Mouse (Mus musculus) macrophage (primary cell): ENCODE measurements around the gene Card11. TPM values are rescaled to one million over a fixed set of nuclear protein-coding genes. Genes with fewer than 3 reads are reported as not detected.

Experiments
- H3K27ac ChIP-seq: fragments of 350-480 bp; formaldehyde crosslinking; 2 replicates; pipeline ENCODE4 v1.9.0; 2021
- H3K36me3 ChIP-seq: fragments of 350-480 bp; formaldehyde crosslinking; 2 replicates; pipeline ENCODE4 v1.9.0; 2021; ENCODE audit errors: inconsistent target
- H3K4me3 ChIP-seq: fragments of 350-480 bp; formaldehyde crosslinking; 2 replicates; pipeline ENCODE4 v1.9.0; 2021; ENCODE audit errors: inconsistent target
- H3K79me2 ChIP-seq: fragments of 350-480 bp; formaldehyde crosslinking; 2 replicates; pipeline ENCODE4 v1.9.0; 2021; ENCODE audit errors: inconsistent target
- WGBS: methylation state at CpG from one replicate; pipeline ENCODE4 v1.1.7; 2026; ENCODE audit warnings: inconsistent platforms; ENCODE audit not compliant: missing documents; 5-methylcytosine and 5-hydroxymethylcytosine counted together
- polyA plus RNA-seq: library from polyadenylated mRNA; stranded (reverse); fragments of 250-400 nt; gene quantifications from 3 replicates; pipeline ENCODE4 v1.2.4, GENCODE M21; 2018; ENCODE audit warnings: inconsistent platforms

The Card11 gene
- polyA plus RNA-seq, 1 experiment from 2014 or later = 25.4 TPM

DNA sequence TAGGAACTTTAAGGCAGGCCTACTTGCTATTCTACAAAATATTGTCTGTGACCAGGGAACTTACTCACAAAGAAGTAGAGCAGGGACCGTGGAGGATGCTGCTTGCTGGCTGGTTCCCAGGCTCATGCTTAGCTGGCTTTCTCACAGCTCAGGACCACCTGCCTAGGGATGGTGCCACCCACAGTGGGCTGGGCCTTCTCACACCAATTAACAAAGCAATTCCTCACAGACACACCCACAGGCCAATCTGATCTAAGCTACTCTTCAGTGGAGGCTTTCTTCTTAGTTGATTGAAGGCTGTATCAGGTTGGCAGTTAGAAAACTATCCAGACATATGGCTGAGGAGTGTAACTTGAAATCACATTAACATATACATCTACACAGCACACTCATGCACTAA lies 15.7 kb upstream of the Card11 start:
- Histone ChIP-seq H3K4me3 (no peak overlapping the region), H3K79me2 (no peaks in the 10 kb centered on the region), H3K27ac (no peak overlapping the region), H3K36me3 (no peaks in the 10 kb centered on the region)
- WGBS = 92% methylated on average over 1 of the region's 1 CpGs

DNA sequence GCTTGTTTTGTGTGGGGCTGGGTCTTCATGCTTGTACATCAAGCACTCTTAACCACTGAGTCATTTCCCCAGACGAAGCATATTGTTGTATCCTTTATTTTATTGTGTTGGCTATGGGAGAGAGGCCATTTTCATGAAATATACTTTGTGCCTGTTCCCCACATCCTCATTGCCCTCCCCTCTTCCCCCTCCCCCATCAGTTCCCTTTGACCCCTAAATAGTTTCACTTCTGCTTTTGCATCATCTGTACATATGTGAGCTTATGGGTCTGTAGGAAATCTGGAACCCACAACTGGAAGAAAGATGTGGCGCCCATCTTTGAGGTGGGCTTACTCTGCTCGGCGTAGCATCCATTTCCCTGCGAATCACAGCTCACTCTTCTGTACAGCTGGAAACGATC lies 13.8 kb upstream of the Card11 start:
- Histone ChIP-seq H3K4me3 (no peak overlapping the region), H3K36me3 (no peaks in the 10 kb centered on the region), H3K79me2 (no peaks in the 10 kb centered on the region), H3K27ac (peak overlapping the region; percentile 80)
- WGBS = 46% methylated on average over 6 of the region's 6 CpGs

DNA sequence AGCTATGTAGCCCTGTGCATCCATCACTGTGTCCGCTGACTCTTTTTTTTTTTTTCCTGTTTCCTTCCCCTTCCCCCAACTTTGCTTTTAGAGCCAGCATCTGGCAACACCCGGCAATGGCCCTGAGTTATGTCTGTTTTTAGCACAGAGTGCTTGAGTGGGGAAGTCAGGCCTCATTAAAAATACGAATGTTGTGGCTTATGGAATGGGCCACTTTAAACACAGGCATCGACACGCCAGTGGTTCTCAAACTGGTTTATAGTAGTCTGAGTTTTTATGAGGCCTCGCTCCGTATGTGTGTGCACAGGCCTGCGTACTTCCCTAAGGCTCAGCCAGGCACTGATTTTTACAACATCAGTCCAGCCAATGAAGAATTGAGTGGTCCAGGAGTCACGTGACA lies 13.1 kb upstream of the Card11 start:
- Histone ChIP-seq H3K79me2 (no peaks in the 10 kb centered on the region), H3K36me3 (no peaks in the 10 kb centered on the region), H3K4me3 (no peak overlapping the region), H3K27ac (peak overlapping the region; percentile 80)
- 49% methylated on average over 9 of the region's 9 CpGs for WGBS

DNA sequence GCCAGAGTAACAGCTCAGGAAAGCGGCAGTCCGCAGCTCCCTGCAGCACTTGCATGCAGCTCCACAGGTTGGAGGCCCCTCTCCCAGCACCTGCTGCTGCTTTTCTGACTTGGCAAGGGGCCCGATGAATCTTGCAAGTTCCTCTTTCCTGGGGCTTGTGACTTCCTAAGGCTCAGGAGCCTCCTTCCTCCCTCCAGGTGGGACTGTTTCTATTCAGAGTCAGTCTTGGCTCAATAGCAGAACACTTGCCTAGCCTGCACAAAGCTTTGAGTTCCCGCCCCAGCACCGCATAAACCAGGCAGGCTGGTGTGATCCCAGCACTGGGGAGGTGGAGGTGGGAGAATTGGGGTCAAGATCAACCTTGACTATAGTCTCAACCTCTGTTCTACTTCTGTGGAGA lies 5.1 kb upstream of the Card11 start:
- H3K79me2 ChIP-seq = no peaks in the 10 kb centered on the region
- H3K36me3 ChIP-seq = no peaks in the 10 kb centered on the region
- no peak overlapping the region for H3K4me3 ChIP-seq
- H3K27ac ChIP-seq = peak overlapping the region; percentile 79
- 46% methylated on average over 5 of the region's 5 CpGs for WGBS

DNA sequence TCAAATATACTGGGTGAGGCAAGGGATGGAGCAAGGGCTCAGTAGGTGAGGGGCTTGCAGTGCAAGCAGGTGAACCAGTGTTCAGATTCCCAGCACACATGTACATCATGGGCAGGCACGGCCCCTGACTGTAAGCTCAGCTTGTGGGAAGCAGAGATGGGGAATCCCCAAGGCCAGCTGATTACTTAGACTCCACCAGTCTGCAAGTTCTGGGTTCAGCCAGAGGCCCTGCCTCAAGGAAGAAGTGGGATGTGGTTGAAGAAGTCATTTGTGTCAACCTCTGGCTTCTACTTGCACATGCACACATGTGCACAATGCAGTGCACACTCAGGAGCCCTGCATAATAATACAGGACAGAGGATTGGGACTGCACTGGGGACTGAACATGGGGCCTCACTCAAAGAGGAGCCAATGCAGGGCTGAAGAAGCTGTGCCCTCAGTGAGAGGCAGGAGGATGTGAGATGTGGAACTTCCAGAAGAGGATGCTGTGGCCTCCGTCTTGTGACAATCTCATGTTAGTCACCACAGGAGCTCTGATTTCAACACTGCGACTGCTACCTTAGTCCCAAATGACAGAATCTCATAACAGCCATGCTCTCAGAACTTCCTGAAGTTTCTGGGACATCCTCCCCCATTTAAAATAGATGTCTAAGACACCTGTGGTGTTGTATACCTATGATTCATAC lies 3.8 kb upstream of the Card11 start:
- Histone ChIP-seq H3K4me3 (no peak overlapping the region), H3K36me3 (no peaks in the 10 kb centered on the region), H3K27ac (peak overlapping the region; percentile 79), H3K79me2 (peaks cover 5% of the 10 kb centered on the region; the same call in 1 of the 2 replicates)
- 8% methylated on average over 3 of the region's 3 CpGs for WGBS

DNA sequence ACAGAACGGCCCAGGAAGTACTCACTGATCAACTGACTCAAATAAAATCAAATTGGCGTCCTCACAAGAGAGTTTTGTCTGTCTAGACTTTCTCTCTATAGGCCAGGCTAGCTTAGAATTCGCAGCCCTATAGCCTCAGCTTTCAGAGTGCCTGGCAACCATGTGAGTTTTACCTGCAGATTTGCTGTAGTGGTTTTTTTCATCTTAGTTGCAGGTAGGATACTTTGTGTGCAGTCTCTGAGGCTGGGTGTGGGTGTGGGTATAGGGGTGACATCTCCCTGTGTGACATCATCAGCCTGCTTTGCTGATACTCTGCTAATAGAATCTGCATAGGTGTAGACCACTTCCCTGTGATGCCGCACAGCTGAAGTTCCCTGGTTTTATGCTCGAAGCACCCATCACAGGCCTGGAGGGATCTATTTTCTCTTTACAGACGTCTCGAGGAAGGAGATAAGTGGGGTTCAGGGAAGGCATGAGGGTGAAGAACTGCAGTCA lies 1.2 kb downstream of the Card11 start:
- 96% methylated on average over 7 of the region's 7 CpGs for WGBS
- H3K36me3 ChIP-seq = no peaks in the 10 kb centered on the region
- peak overlapping the region; percentile 32; the same call in 1 of the 2 replicates for H3K27ac ChIP-seq
- peaks cover 23% of the 10 kb centered on the region; the same call in 1 of the 2 replicates for H3K79me2 ChIP-seq
- H3K4me3 ChIP-seq = no peak overlapping the region

DNA sequence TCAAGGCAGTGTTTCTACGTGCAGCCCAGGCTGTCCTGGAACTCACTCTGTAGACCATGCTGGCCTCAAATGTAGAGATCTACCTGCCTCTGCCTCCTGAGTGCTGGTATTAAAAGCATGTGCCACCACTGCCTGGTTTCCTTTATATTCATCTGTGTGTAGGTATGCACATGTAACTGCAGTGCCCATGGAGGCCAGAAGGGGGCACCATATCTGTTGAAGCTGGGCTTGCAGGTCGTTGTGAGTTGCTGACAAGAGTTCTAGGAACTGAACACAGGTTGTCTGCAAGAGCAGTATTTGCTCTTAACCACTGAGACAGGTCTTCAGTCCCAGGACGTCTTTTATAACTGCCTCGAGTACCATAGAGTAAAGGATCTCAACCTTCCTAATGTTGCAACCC lies 2.6 kb downstream of the Card11 start:
- Histone ChIP-seq H3K27ac (no peak overlapping the region), H3K79me2 (peaks cover 23% of the 10 kb centered on the region; the same call in 1 of the 2 replicates), H3K36me3 (no peaks in the 10 kb centered on the region), H3K4me3 (no peak overlapping the region)
- 82% methylated on average over 4 of the region's 4 CpGs for WGBS

DNA sequence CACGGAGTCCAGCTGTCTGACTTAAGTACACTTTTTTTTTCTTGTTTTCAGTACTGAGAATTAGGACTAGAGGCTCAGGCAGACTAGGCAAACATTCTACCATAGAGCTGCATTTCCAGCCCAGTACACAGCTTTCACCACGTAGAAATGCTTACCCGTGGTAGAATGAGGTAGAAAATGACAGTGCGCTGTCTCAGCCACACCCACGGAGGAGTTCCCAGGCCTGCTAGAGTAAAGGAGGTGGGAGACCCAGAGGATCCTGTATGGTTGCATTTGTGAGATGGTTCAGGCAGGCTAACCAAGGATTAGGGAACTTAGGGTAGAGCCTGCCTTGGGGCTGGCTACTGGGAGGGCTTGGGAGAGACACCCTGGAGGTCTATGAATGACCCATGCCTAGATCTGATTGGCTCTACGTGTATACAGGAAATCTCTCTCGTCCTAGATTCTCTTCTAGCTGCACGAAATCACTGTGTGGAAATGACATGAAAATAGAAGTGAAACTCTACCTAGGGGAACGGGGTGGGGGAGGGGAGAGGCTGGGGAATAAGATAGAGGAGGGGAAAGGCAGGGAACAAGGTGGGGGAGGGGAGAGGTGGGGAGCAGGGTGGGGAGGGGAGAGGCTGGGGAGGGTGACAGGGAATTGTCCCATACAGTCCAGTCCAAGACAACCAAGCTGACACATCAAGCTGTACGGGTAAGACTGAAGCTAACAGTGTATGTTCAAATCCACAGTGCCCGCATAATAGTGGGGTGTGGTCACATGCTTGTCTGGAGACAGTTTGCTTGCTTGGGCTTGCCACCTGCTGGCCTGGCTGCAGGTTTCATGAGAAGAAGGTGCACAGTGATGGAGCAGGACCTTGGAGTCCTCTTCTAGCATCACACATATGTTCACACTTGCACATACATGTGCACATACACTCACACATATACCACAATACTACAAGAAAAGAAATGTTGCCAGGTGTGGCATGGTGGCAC lies 8.0 kb downstream of the Card11 start:
- H3K4me3 ChIP-seq = no peak overlapping the region
- 40% methylated on average over 10 of the region's 11 CpGs for WGBS
- H3K27ac ChIP-seq = no peak overlapping the region
- peaks cover 3% of the 10 kb centered on the region; the same call in 1 of the 2 replicates for H3K36me3 ChIP-seq
- H3K79me2 ChIP-seq = peaks cover 15% of the 10 kb centered on the region; the same call in 1 of the 2 replicates

DNA sequence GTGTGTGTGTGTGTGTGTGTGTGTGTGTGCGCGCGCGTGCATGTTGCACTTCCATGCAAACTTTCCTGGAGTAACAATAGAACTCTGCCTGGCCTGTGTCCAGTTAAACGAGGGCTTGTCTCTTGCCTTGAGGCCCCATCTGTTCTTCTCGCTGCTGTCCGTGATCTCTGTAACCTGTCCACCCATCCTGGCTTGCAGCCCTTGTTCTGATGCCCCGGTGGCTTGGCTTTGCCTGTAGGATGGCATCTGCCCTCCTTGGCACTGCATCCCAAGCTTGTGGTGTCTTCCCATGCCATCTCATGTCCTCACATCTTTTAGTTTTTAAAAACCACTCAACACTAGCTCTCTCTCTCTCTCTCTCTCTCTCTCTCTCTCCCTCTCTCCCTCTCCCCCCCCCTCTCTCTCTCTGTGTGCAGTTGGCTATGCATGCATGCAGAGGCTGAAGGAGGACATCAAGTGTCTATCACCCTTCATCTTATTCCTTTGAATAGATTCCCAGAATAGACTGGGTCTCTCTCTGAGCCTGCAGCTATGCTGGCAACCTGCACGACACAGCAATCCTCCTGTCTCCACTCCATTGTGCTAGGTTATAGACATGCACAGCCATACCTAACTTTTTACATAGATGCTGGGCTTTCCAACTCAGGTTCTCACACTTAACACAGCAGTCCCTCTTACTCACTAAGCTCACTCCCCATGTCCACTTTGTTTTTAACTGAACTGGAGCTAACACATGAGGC lies 14.9 kb downstream of the Card11 start:
- peaks cover 3% of the 10 kb centered on the region; the same call in 1 of the 2 replicates for H3K36me3 ChIP-seq

DNA sequence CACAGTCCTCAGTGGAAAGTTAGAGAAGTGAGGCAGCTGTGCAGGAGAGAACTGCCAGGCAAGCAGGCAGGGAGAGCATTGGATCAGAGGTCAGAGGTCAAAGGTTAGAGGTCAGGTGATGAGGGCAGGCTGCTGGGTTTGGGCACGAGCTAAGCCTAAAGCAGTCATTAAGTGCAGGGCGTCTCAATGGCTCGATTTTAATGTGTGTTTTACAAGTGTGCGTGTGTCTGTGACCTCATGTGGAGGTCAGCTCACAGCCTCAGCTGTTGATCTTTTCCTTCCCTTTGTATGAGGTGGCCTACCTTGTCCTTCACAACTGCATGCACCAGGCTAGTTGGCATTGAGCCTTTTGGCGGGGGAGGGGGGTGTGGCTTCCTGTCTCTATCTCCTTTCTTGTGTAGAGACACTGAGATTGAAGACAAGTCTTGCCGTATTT lies 19.0 kb downstream of the Card11 start:
- no peaks in the 10 kb centered on the region for H3K36me3 ChIP-seq

More for the DNA sequence above, 14.9 kb downstream of the Card11 start:
- H3K4me3 ChIP-seq = no peak overlapping the region
- peaks cover 4% of the 10 kb centered on the region; the same call in 1 of the 2 replicates for H3K79me2 ChIP-seq
- H3K27ac ChIP-seq = no peak overlapping the region
- 93% methylated on average over 6 of the region's 9 CpGs for WGBS

DNA sequence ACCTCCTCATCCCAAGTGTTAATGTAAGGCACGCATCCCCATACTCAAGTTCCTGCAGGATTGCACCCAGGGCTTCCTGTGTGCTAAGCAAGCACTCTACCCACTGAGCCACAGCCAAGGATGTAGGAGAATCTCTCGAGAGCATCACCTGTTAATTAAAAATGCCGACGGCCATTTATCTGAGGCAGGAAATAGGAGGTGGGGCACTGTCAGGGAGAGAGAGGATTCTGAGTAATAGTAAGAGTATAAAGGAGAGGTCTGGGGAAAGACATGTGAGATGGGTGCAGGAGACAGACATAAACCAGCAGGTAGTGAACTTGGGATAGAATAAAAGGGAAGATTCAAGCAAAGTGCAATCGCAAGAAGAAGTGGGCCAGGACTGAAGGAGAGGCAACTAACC lies 19.6 kb downstream of the Card11 start:
- WGBS = 72% methylated on average over 5 of the region's 5 CpGs
- no peak overlapping the region for H3K4me3 ChIP-seq

More for the DNA sequence above, 19.0 kb downstream of the Card11 start:
- no peak overlapping the region for H3K27ac ChIP-seq
- H3K4me3 ChIP-seq = no peak overlapping the region
- peaks cover 11% of the 10 kb centered on the region for H3K79me2 ChIP-seq
- 49% methylated on average over 6 of the region's 6 CpGs for WGBS

DNA sequence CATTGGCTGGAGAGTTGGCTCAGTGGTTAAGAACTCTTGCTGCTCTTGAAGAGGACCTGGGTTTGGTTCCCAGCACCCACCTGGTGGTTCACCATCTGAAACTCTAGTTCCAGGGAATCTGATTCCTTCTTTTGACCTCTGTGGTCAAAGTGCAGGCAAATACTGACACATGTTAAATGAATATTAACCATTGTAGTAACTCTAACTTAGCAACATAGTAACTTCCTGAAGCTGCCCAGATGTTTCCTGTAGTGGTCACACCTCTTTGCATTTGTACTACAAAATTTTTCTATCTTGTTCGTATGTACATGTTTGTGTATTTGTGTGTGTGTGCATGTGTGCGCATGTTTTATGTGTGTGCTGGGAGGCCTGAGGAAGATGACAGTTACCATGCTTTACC lies 20.3 kb downstream of the Card11 start:
- WGBS = 64% methylated on average over 2 of the region's 2 CpGs
- H3K79me2 ChIP-seq = peaks cover 18% of the 10 kb centered on the region
- H3K4me3 ChIP-seq = no peak overlapping the region
- H3K27ac ChIP-seq = no peak overlapping the region
- H3K36me3 ChIP-seq = no peaks in the 10 kb centered on the region

More for the DNA sequence above, 19.6 kb downstream of the Card11 start:
- no peaks in the 10 kb centered on the region for H3K36me3 ChIP-seq
- H3K79me2 ChIP-seq = peaks cover 17% of the 10 kb centered on the region
- H3K27ac ChIP-seq = no peak overlapping the region

DNA sequence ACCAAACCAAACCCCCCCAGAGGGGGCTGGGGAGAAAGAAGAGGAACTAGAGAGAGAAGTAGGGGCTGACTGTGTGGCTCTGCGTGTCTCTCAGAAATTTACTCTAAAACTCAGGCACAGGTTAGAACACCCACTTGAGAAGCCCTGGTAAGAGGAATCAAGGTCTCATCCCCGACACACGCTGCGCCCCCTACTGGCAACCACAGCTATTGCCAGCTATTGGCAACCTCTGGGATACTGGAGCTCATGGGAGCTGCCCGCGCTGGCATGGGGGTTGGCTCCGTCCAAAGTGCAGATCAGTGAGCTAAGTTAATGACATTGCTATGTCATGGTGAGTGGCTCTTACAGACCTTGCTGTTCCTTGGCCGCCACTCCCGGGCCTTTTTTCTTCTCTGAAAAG lies 37.4 kb downstream of the Card11 start:
- H3K36me3 ChIP-seq = no peaks in the 10 kb centered on the region
- 36% methylated on average over 9 of the region's 9 CpGs for WGBS

DNA sequence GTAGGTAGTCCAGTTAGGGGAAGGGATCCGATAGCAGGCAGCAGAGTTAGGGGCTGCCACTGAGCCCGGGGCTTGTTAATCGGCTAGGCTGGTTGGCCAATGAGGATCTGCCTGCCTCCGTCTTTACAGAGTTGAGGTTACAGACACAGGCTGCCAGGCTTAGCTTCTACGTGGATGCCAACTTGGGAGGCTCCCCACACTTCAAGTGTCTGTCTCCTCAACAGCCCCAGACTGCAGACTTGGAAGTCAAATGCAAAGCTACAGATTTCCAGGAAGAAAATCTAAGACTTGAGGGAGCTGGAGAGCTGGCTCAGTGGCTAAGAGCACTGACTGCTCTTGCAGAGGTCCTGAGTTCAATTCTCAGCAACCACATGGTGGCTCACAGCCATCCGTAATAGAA lies 39.6 kb downstream of the Card11 start:
- no peaks in the 10 kb centered on the region for H3K36me3 ChIP-seq
- 89% methylated on average over 6 of the region's 6 CpGs for WGBS
- no peak overlapping the region for H3K4me3 ChIP-seq
- H3K27ac ChIP-seq = no peak overlapping the region
- no peaks in the 10 kb centered on the region for H3K79me2 ChIP-seq

More for the DNA sequence above, 37.4 kb downstream of the Card11 start:
- H3K79me2 ChIP-seq = no peaks in the 10 kb centered on the region
- no peak overlapping the region for H3K4me3 ChIP-seq
- no peak overlapping the region for H3K27ac ChIP-seq
